Mouse (Mus musculus): Measurements from ENCODE around the gene Sult5a1. TPM values are rescaled to one million over a fixed set of nuclear protein-coding genes. Genes with fewer than 3 reads are reported as not detected.

Sult5a1 gene
- polyA plus RNA-seq, 1 experiment from 2014 or later: 4.0 TPM

DNA sequence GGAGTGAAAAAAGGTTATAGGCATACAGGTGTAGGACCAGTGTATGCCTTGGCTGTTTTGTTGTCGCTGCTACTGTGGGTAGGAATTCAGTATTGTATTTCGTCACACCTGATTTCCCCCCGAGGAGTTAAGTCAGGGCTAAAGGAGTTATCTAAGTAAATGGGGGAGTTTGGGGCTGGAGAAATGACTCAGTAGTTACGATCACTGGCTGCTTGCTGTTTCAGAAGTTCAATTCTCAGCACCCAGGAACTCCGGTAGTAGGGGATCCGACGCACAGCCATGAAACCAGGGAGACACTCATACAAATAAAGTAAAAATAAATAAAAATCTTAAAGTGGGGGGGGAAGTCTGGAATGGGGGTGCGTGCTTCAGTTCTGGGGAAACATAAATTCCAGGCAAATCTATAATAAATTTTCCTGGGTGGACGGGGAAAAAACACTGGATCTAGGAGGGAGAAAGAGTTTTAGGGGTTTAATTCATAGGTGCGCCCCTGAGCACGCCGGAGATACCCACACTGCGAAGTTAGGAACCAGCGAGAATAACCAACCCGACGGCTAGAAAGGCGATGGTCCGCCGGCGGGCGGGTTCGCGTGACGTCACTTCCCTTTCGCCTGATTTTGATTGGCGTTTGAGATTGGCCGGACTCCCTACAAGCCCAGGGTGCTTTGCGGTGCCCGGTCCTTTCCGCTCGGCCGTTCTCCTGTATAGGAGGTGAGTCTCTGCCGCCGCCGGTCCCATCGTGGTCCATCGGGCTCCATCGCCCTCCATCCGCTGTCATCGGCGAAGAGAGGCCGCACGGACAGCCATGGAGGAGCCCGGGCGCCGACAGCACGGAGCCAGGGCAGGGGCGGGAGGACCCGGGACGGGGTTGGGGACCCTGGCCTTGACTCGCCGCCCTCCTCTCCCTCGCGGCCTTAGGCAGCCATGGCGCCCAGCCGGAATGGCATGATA, 56.1 kb downstream of the Sult5a1 start, which contains the start of gene Rpl13:
Gene Rpl13 (plus strand): TSS at position 616 of the 951 bp plus-strand sequence.
- under 1% methylated on average over 55 of the region's 56 CpGs for WGBS (ENCODE audit: insufficient replicate concordance)
- peak within 1 kb of the TSS; percentile 89 for H3K4me3 ChIP-seq (ENCODE audit: low read depth, low read length)
- DNase-seq (peak; percentile 97), ATAC-seq (peak; percentile 95)
- H3K9ac ChIP-seq (replicated peaks): peak within 1 kb of the TSS; percentile 98
- no peaks in the 10 kb centered on the region for H3K27me3 ChIP-seq (ENCODE audit: insufficient read depth, low read length)
- peak within 1 kb of the TSS; percentile 97 for H3K4me2 ChIP-seq (ENCODE audit: low read depth, low read length)
- H3K27ac ChIP-seq (ENCODE audit: low read depth): peak within 1 kb of the TSS; percentile 95
- H3K9me3 ChIP-seq (ENCODE audit: low read length): no peaks in the 10 kb centered on the region
- no peak for TF ChIP-seq CTCF (IDR thresholded peaks at IDR 0.05; ENCODE audit: low read depth)
- peak; percentile 38; the same call in 1 of the 2 replicates for TF ChIP-seq EP300 (IDR thresholded peaks at IDR 0.05; ENCODE audit: low read depth)
- H3K4me1 ChIP-seq (ENCODE audit: insufficient read depth): peaks cover 12% of the 10 kb centered on the region
- peaks cover 36% of the 10 kb centered on the region for H3K36me3 ChIP-seq (replicated peaks; ENCODE audit: insufficient read depth, low read length)

DNA sequence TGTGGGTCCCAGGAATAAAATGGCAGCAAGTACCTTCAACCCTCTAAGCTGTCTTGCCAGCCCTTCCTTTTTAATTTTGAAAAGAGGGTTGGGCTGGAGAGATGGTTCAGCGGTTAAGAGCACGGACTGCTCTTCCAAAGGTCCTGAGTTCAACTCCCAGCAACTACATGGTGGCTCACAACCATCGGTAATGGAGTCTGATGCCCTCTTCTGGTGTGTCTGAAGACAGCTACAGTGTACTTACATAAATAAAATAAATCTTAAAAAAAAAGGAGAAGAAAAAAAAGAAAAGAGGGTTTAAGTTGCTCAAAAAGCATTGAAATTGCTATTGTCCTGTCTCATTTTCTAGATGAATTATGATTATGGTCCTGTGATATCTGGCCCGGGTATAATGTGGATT, 56.9 kb downstream of the Sult5a1 start:
- Histone ChIP-seq H3K36me3 (replicated peaks; ENCODE audit: insufficient read depth, low read length) (peaks cover 36% of the 10 kb centered on the region), H3K27ac (ENCODE audit: low read depth) (no peak overlapping the region), H3K4me3 (ENCODE audit: low read depth, low read length) (no peak overlapping the region), H3K27me3 (ENCODE audit: insufficient read depth, low read length) (no peaks in the 10 kb centered on the region), H3K9ac (replicated peaks) (peak overlapping the region; percentile 98; the same call in 1 of the 2 replicates), H3K9me3 (ENCODE audit: low read length) (no peaks in the 10 kb centered on the region), H3K4me2 (ENCODE audit: low read depth, low read length) (0 out of 2 replicates have a peak overlapping the region, but pooled peaks have one; percentile 97), H3K4me1 (ENCODE audit: insufficient read depth) (peaks cover 12% of the 10 kb centered on the region)
- no peak for DNase-seq
- no peak for ATAC-seq
- 70% methylated on average over 4 of the region's 4 CpGs for WGBS (ENCODE audit: insufficient replicate concordance)
- no peak for TF ChIP-seq CTCF (IDR thresholded peaks at IDR 0.05; ENCODE audit: low read depth)
- no peak for TF ChIP-seq EP300 (IDR thresholded peaks at IDR 0.05; ENCODE audit: low read depth)

DNA sequence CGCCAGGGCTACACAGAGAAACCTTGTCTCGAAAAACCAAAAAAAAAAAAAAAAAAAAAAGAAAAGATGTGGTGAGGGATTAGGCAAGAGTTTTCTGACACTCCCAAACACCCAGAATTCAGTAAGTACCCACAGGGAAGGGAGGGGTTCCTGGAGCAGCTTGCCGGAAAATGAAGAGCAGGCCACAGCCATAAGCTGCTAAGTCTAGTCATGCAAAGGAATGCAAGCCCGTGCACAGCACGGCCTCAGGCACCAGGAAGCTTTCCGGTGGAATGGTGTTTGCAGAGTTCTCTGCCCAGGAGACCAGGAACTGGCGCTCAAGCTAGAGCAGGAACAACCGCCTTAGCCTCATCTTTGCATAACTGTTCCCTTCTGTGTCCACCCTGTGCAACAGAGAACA, 57.8 kb downstream of the Sult5a1 start:
- H3K4me2 ChIP-seq (ENCODE audit: low read depth, low read length): no peak overlapping the region
- WGBS (ENCODE audit: insufficient replicate concordance): 51% methylated on average over 8 of the region's 8 CpGs
- peaks cover 32% of the 10 kb centered on the region for H3K36me3 ChIP-seq (replicated peaks; ENCODE audit: insufficient read depth, low read length)
- peaks cover 12% of the 10 kb centered on the region for H3K4me1 ChIP-seq (ENCODE audit: insufficient read depth)
- H3K9ac ChIP-seq (replicated peaks): 0 out of 2 replicates have a peak overlapping the region, but pooled peaks have one; percentile 6
- no peak overlapping the region for H3K4me3 ChIP-seq (ENCODE audit: low read depth, low read length)
- H3K9me3 ChIP-seq (ENCODE audit: low read length): no peaks in the 10 kb centered on the region
- no peak for ATAC-seq
- TF ChIP-seq CTCF (IDR thresholded peaks at IDR 0.05; ENCODE audit: low read depth): no peak
- no peak for TF ChIP-seq EP300 (IDR thresholded peaks at IDR 0.05; ENCODE audit: low read depth)
- peak overlapping the region; percentile 45; the same call in 1 of the 2 replicates for H3K27ac ChIP-seq (ENCODE audit: low read depth)
- H3K27me3 ChIP-seq (ENCODE audit: insufficient read depth, low read length): no peaks in the 10 kb centered on the region
- DNase-seq: no peak

DNA sequence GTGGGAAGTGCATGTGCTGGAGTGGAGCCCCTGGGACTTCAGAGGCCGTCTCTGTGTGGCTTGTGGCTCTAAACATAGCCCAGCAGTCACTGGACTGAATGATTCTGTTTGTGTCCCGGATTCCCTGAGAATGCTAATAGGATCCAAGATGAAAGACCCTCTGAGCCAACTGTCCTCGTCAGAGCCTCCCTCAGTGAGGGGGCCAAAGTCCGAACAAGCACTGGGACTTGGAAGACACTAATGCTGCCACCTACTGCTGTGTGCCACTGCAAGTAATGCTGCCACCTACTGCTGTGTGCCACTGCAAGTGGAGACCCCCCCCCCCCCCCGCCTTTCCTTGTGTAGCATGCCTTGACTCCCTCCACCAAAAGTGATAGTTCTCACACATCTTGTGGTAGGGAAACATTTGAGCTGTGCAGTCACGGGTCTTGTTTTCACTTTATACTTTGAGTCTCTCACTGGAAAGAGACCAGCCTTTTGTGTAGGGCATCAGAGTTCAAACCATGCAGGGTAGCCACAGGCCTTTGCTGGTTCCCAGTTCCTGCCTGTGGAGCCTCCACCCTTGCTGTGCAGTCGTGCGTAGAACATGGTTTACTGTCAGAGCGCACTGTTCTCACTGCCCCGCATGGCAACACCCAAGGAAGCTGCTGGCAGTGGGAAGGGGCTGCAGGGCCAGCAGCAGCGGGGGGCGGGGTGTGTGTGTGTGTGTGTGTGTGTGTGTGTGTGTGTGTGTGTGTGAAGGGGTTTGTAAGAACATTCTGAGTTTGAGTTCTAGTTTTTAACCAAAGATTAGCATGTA, 60.1 kb downstream of the Sult5a1 start:
- peaks cover 23% of the 10 kb centered on the region for H3K36me3 ChIP-seq (replicated peaks; ENCODE audit: insufficient read depth, low read length)
- no peak overlapping the region for H3K27ac ChIP-seq (ENCODE audit: low read depth)
- whole genome bisulfite sequencing (ENCODE audit: insufficient replicate concordance): 83% methylated on average over 11 of the region's 12 CpGs
- H3K9me3 ChIP-seq (ENCODE audit: low read length): no peaks in the 10 kb centered on the region
- H3K4me1 ChIP-seq (ENCODE audit: insufficient read depth): peaks cover 4% of the 10 kb centered on the region
- ATAC-seq (no peak), DNase-seq (no peak)
- H3K4me2 ChIP-seq (ENCODE audit: low read depth, low read length): no peak overlapping the region
- no peak overlapping the region for H3K4me3 ChIP-seq (ENCODE audit: low read depth, low read length)
- TF ChIP-seq EP300 (IDR thresholded peaks at IDR 0.05; ENCODE audit: low read depth): no peak
- no peak overlapping the region for H3K9ac ChIP-seq (replicated peaks)
- no peaks in the 10 kb centered on the region for H3K27me3 ChIP-seq (ENCODE audit: insufficient read depth, low read length)

DNA sequence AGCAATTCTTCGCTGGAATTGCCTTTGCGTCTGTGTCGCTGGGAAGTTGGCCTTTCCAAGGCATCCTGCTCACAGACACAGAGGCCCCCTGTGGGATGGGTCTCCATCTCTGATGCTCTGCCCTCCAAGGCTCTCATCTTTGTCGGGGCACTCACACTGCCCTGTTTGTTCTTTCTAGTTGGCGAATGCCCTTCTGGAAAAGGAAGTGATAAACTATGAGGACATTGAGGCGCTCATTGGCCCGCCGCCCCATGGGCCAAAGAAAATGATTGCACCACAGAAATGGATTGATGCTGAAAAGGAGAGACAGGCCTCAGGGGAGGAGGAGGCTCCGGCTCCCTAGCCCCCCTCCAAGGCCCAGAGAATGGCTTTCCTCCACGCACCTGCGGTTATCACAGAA, 60.9 kb downstream of the Sult5a1 start:
- Histone ChIP-seq H3K9me3 (ENCODE audit: low read length) (no peaks in the 10 kb centered on the region), H3K4me1 (ENCODE audit: insufficient read depth) (peaks cover 4% of the 10 kb centered on the region), H3K27me3 (ENCODE audit: insufficient read depth, low read length) (no peaks in the 10 kb centered on the region), H3K4me2 (ENCODE audit: low read depth, low read length) (no peak overlapping the region), H3K4me3 (ENCODE audit: low read depth, low read length) (no peak overlapping the region), H3K9ac (replicated peaks) (no peak overlapping the region), H3K36me3 (replicated peaks; ENCODE audit: insufficient read depth, low read length) (peaks cover 23% of the 10 kb centered on the region), H3K27ac (ENCODE audit: low read depth) (no peak overlapping the region)
- no peak for TF ChIP-seq EP300 (IDR thresholded peaks at IDR 0.05; ENCODE audit: low read depth)
- no peak for TF ChIP-seq CTCF (IDR thresholded peaks at IDR 0.05; ENCODE audit: low read depth)
- ATAC-seq: no peak
- DNase-seq: no peak
- WGBS (ENCODE audit: insufficient replicate concordance): 87% methylated on average over 11 of the region's 11 CpGs

Small RNA genes lying within 50 kb of the gene (microRNA-seq; reads per million reads assigned to microRNA genes)
- gene Mir7079 (not detected), gene Mir7080 (not detected)

Other genes starting within 250 kb of the Sult5a1 start
- gene Ankrd11, start 116.0 kb downstream of the Sult5a1 start, polyA plus RNA-seq (2015; fragmentation: Nextera tagmentation; extraction: Ambion mirVana): 21.2 and 21.9 TPM in 2 replicates
- 16.9 and 18.3 TPM in 2 replicates for gene Spg7, start 95.4 kb downstream of the Sult5a1 start, polyA plus RNA-seq (2015; fragmentation: Nextera tagmentation; extraction: Ambion mirVana)
- gene Rpl13, start 56.0 kb downstream of the Sult5a1 start, polyA plus RNA-seq (2015; fragmentation: Nextera tagmentation; extraction: Ambion mirVana): 811 and 871 TPM in 2 replicates
- gene Cpne7, start 40.9 kb downstream of the Sult5a1 start, polyA plus RNA-seq (2015; fragmentation: Nextera tagmentation; extraction: Ambion mirVana): 0.06 TPM in 2 replicates
- gene Dpep1, start 27.9 kb upstream of the Sult5a1 start, polyA plus RNA-seq (2015; fragmentation: Nextera tagmentation; extraction: Ambion mirVana): 0.99 and 1.2 TPM in 2 replicates
- 57.5 and 60.0 TPM in 2 replicates for gene Chmp1a, start 54.4 kb upstream of the Sult5a1 start, polyA plus RNA-seq (2015; fragmentation: Nextera tagmentation; extraction: Ambion mirVana)
- 0.32 and 0.66 TPM in 2 replicates for gene Spata33, start 54.5 kb upstream of the Sult5a1 start, polyA plus RNA-seq (2015; fragmentation: Nextera tagmentation; extraction: Ambion mirVana)
- 8.7 TPM in 2 replicates for gene Cdk10, start 66.5 kb upstream of the Sult5a1 start, polyA plus RNA-seq (2015; fragmentation: Nextera tagmentation; extraction: Ambion mirVana)
- 4.2 and 6.6 TPM in 2 replicates for gene Spata2l, start 77.9 kb upstream of the Sult5a1 start, polyA plus RNA-seq (2015; fragmentation: Nextera tagmentation; extraction: Ambion mirVana)
- 4.9 and 5.5 TPM in 2 replicates for gene Zfp276, start 95.9 kb upstream of the Sult5a1 start, polyA plus RNA-seq (2015; fragmentation: Nextera tagmentation; extraction: Ambion mirVana)
- 3.9 and 4.5 TPM in 2 replicates for gene Vps9d1, start 96.0 kb upstream of the Sult5a1 start, polyA plus RNA-seq (2015; fragmentation: Nextera tagmentation; extraction: Ambion mirVana)
- 6.3 TPM in 2 replicates for gene Fanca, start 160.3 kb upstream of the Sult5a1 start, polyA plus RNA-seq (2015; fragmentation: Nextera tagmentation; extraction: Ambion mirVana)
- 0.80 and 1.1 TPM in 2 replicates for gene Spire2, start 174.4 kb upstream of the Sult5a1 start, polyA plus RNA-seq (2015; fragmentation: Nextera tagmentation; extraction: Ambion mirVana)
- gene Tcf25, start 215.4 kb upstream of the Sult5a1 start, polyA plus RNA-seq (2015; fragmentation: Nextera tagmentation; extraction: Ambion mirVana): 54.1 and 54.9 TPM in 2 replicates
- not detected in 2 replicates for gene Mc1r, start 248.8 kb upstream of the Sult5a1 start, polyA plus RNA-seq (2015; fragmentation: Nextera tagmentation; extraction: Ambion mirVana)